Mouse (Mus musculus) heart, embryonic 16.5 days (tissue): ENCODE data around the gene Slc9a8. TPM values are rescaled to one million over a fixed set of nuclear protein-coding genes. Genes with fewer than 3 reads are reported as not detected.

ENCODE experiments used
- ATAC-seq: fragments of 200-750 bp; cut with Nextera tagmentation; replicated peaks from 2 replicates; pipeline ENCODE4 v1.8.0; 2017; ENCODE audit warnings: moderate number of reproducible peaks; ENCODE audit not compliant: insufficient read depth, low FRiP score; ENCODE audit errors: extremely low read depth
- H3K27ac ChIP-seq: fragments of 300-500 bp; sonication (generic); 2 replicates; pipeline ENCODE4 v1.5.1; 2014; ENCODE audit warnings: mild to moderate bottlenecking, low read length, control low read depth, moderate library complexity
- H3K27me3 ChIP-seq: fragments of 300-500 bp; sonication (generic); 2 replicates; pipeline ENCODE4 v1.6.1; 2014; ENCODE audit warnings: low read length, mixed read lengths; ENCODE audit not compliant: control insufficient read depth, insufficient read depth
- H3K36me3 ChIP-seq: fragments of 300-500 bp; sonication (generic); 2 replicates; pipeline ENCODE4 v1.6.1; 2014; ENCODE audit not compliant: control insufficient read depth, insufficient read depth
- H3K4me1 ChIP-seq: fragments of 300-500 bp; sonication (generic); 2 replicates; pipeline ENCODE4 v1.6.1; 2014; ENCODE audit warnings: low read length, mixed read lengths; ENCODE audit not compliant: control insufficient read depth, insufficient read depth
- H3K4me2 ChIP-seq: fragments of 300-500 bp; sonication (generic); 2 replicates; pipeline ENCODE4 v1.6.1; 2014; ENCODE audit warnings: low read depth, mild to moderate bottlenecking, control low read depth, low read length
- H3K4me3 ChIP-seq: fragments of 300-500 bp; sonication (generic); 2 replicates; pipeline ENCODE4 v1.5.1; 2014; ENCODE audit warnings: mild to moderate bottlenecking, control low read depth, low read length
- H3K9ac ChIP-seq: fragments of 300-500 bp; sonication (generic); 2 replicates; pipeline ENCODE4 v1.6.1; 2014; ENCODE audit warnings: low read length, control low read depth
- H3K9me3 ChIP-seq: fragments of 300-500 bp; sonication (generic); replicated peaks from 2 replicates; pipeline ENCODE4 v1.6.1; 2016; ENCODE audit warnings: low read length; ENCODE audit not compliant: control insufficient read depth
- WGBS: fragments of 180-500 bp; shearing (Covaris S2); extraction: QIAGEN DNeasy Blood & Tissue Kit; methylation state at CpG from one replicate; pipeline ENCODE4 v1.1.7; 2014; 5-methylcytosine and 5-hydroxymethylcytosine counted together
- polyA plus RNA-seq: library from polyadenylated mRNA; unstranded; fragments of >200 nt; fragmentation: Nextera tagmentation; extraction: Ambion mirVana; gene quantifications from 2 replicates; pipeline ENCODE4 v1.2.1, GENCODE M21; 2015

Slc9a8 gene
- polyA plus RNA-seq, 1 experiment from 2014 or later: 19.1 TPM

- H3K36me3 ChIP-seq: peaks cover 17% of the 10 kb centered on the region
- H3K9me3 ChIP-seq: no peaks in the 10 kb centered on the region
- peak overlapping the region; percentile 61 for H3K4me2 ChIP-seq
- H3K27me3 ChIP-seq: no peaks in the 10 kb centered on the region
- H3K4me1 ChIP-seq: peaks cover 11% of the 10 kb centered on the region
- H3K9ac ChIP-seq: peak overlapping the region; percentile 93
- H3K27ac ChIP-seq: peak overlapping the region; percentile 95
- ATAC-seq: 0 out of 2 replicates have a peak, but pooled peaks have one; percentile 0
- 14% methylated on average over 10 of the region's 10 CpGs for WGBS
- H3K4me3 ChIP-seq: peak overlapping the region; percentile 75
Observed at GRCm38 (mm10) chr2:167420811-167421241, 686 bp upstream of the Slc9a8 start.

- H3K4me2 ChIP-seq: peak overlapping the region; percentile 65
- no peaks in the 10 kb centered on the region for H3K27me3 ChIP-seq
- no peaks in the 10 kb centered on the region for H3K9me3 ChIP-seq
- peak overlapping the region; percentile 95 for H3K27ac ChIP-seq
- WGBS: 10% methylated on average over 11 of the region's 11 CpGs
- H3K4me3 ChIP-seq: peak overlapping the region; percentile 75
- peak overlapping the region; percentile 93 for H3K9ac ChIP-seq
- H3K36me3 ChIP-seq: peaks cover 24% of the 10 kb centered on the region
- H3K4me1 ChIP-seq: peaks cover 11% of the 10 kb centered on the region
- no peak for ATAC-seq
Observed at GRCm38 (mm10) chr2:167422150-167422470, 598 bp downstream of the Slc9a8 start.

- no peak overlapping the region for H3K4me3 ChIP-seq
- no peak overlapping the region for H3K4me2 ChIP-seq
- H3K27ac ChIP-seq: no peak overlapping the region
- H3K36me3 ChIP-seq: peaks cover 33% of the 10 kb centered on the region
- no peak for ATAC-seq
- WGBS: 80% methylated on average over 5 of the region's 5 CpGs
- H3K9ac ChIP-seq: no peak overlapping the region
- H3K4me1 ChIP-seq: peaks cover 11% of the 10 kb centered on the region
- no peaks in the 10 kb centered on the region for H3K27me3 ChIP-seq
- H3K9me3 ChIP-seq: no peaks in the 10 kb centered on the region
Observed at GRCm38 (mm10) chr2:167423031-167423611, 1.6 kb downstream of the Slc9a8 start.

- ATAC-seq: no peak
- H3K9ac ChIP-seq: no peak overlapping the region
- H3K27ac ChIP-seq: no peak overlapping the region
- H3K27me3 ChIP-seq: no peaks in the 10 kb centered on the region
- H3K4me2 ChIP-seq: no peak overlapping the region
- no peaks in the 10 kb centered on the region for H3K9me3 ChIP-seq
- 78% methylated on average over 9 of the region's 9 CpGs for WGBS
- no peak overlapping the region for H3K4me3 ChIP-seq
- H3K4me1 ChIP-seq: peaks cover 11% of the 10 kb centered on the region
- peaks cover 37% of the 10 kb centered on the region for H3K36me3 ChIP-seq
Observed at GRCm38 (mm10) chr2:167424040-167424439, 2.5 kb downstream of the Slc9a8 start.

- 94% methylated on average over 3 of the region's 3 CpGs for WGBS
- H3K27me3 ChIP-seq: no peaks in the 10 kb centered on the region
- no peak overlapping the region for H3K4me3 ChIP-seq
- H3K9ac ChIP-seq: no peak overlapping the region
- peaks cover 11% of the 10 kb centered on the region for H3K4me1 ChIP-seq
- H3K4me2 ChIP-seq: no peak overlapping the region
- peaks cover 38% of the 10 kb centered on the region for H3K36me3 ChIP-seq
- ATAC-seq: no peak
- no peaks in the 10 kb centered on the region for H3K9me3 ChIP-seq
- no peak overlapping the region for H3K27ac ChIP-seq
Observed at GRCm38 (mm10) chr2:167424516-167424915, 3.0 kb downstream of the Slc9a8 start.

GRCm38 (mm10) chr2:167425407-167425806 is 3.9 kb downstream of the Slc9a8 start:
- no peak overlapping the region for H3K27ac ChIP-seq
- H3K36me3 ChIP-seq: peaks cover 38% of the 10 kb centered on the region
- no peaks in the 10 kb centered on the region for H3K27me3 ChIP-seq
- H3K4me3 ChIP-seq: no peak overlapping the region
- no peaks in the 10 kb centered on the region for H3K9me3 ChIP-seq
- no peak overlapping the region for H3K9ac ChIP-seq
- 71% methylated on average over 6 of the region's 6 CpGs for WGBS
- H3K4me2 ChIP-seq: no peak overlapping the region
- no peak for ATAC-seq
- H3K4me1 ChIP-seq: peaks cover 11% of the 10 kb centered on the region

- WGBS: 88% methylated on average over 5 of the region's 5 CpGs
- Histone ChIP-seq H3K4me3 (no peak overlapping the region), H3K27me3 (no peaks in the 10 kb centered on the region), H3K9me3 (no peaks in the 10 kb centered on the region), H3K4me1 (no peaks in the 10 kb centered on the region), H3K4me2 (no peak overlapping the region), H3K9ac (no peak overlapping the region), H3K36me3 (peaks cover 33% of the 10 kb centered on the region), H3K27ac (no peak overlapping the region)
- ATAC-seq: no peak
Observed at GRCm38 (mm10) chr2:167429596-167429995, 8.1 kb downstream of the Slc9a8 start.

- Histone ChIP-seq H3K4me1 (no peaks in the 10 kb centered on the region), H3K4me3 (no peak overlapping the region), H3K27me3 (no peaks in the 10 kb centered on the region), H3K27ac (no peak overlapping the region), H3K36me3 (peaks cover 30% of the 10 kb centered on the region), H3K9ac (no peak overlapping the region), H3K9me3 (no peaks in the 10 kb centered on the region), H3K4me2 (no peak overlapping the region)
- ATAC-seq: no peak
- WGBS: 61% methylated on average over 9 of the region's 9 CpGs
Observed at GRCm38 (mm10) chr2:167430737-167431417, 9.4 kb downstream of the Slc9a8 start.

GRCm38 (mm10) chr2:167431418-167431776 is 9.9 kb downstream of the Slc9a8 start:
- peaks cover 30% of the 10 kb centered on the region for H3K36me3 ChIP-seq
- H3K27me3 ChIP-seq: no peaks in the 10 kb centered on the region
- no peak for ATAC-seq
- H3K4me2 ChIP-seq: no peak overlapping the region
- H3K9ac ChIP-seq: no peak overlapping the region
- no peak overlapping the region for H3K27ac ChIP-seq
- 75% methylated on average over 7 of the region's 7 CpGs for WGBS
- no peaks in the 10 kb centered on the region for H3K4me1 ChIP-seq
- no peak overlapping the region for H3K4me3 ChIP-seq
- no peaks in the 10 kb centered on the region for H3K9me3 ChIP-seq
